Mouse (Mus musculus) stomach, embryonic 14.5 days (tissue): ENCODE results near the gene Btnl1. TPM values are rescaled to one million over a fixed set of nuclear protein-coding genes. Genes with fewer than 3 reads are reported as not detected.

Experiments
- ATAC-seq: fragments of 200-750 bp; cut with Nextera tagmentation; 2 replicates; pipeline ENCODE4 v1.8.0; 2017; ENCODE audit warnings: low read depth, moderate TSS enrichment; ENCODE audit not compliant: insufficient number of reproducible peaks, insufficient read depth, low FRiP score
- H3K27ac ChIP-seq: fragments of 300-500 bp; sonication (generic); 2 replicates; pipeline ENCODE4 v1.5.1; 2014; ENCODE audit warnings: mild to moderate bottlenecking, low read length, moderate library complexity, mixed read lengths
- H3K27me3 ChIP-seq: fragments of 300-500 bp; sonication (generic); 2 replicates; pipeline ENCODE4 v1.6.1; 2014; ENCODE audit warnings: low read length, control low read depth, mixed read lengths; ENCODE audit not compliant: control insufficient read depth, insufficient read depth
- H3K36me3 ChIP-seq: fragments of 300-500 bp; sonication (generic); 2 replicates; pipeline ENCODE4 v1.6.1; 2014; ENCODE audit warnings: mild to moderate bottlenecking, control low read depth, low read length, moderate library complexity, mixed read lengths; ENCODE audit not compliant: control insufficient read depth, insufficient read depth
- H3K4me1 ChIP-seq: fragments of 300-500 bp; sonication (generic); 2 replicates; pipeline ENCODE4 v1.6.1; 2014; ENCODE audit warnings: low read length, control low read depth, mixed read lengths; ENCODE audit not compliant: control insufficient read depth, insufficient read depth
- H3K4me2 ChIP-seq: fragments of 300-500 bp; sonication (generic); replicated peaks from 2 replicates; pipeline ENCODE4 v1.6.1; 2014; ENCODE audit warnings: low read depth, low read length, control low read depth
- H3K4me3 ChIP-seq: fragments of 300-500 bp; sonication (generic); 2 replicates; pipeline ENCODE4 v1.5.1; 2014; ENCODE audit warnings: low read depth, low read length, control low read depth
- H3K9ac ChIP-seq: fragments of 300-500 bp; sonication (generic); replicated peaks from 2 replicates; pipeline ENCODE4 v1.6.1; 2014; ENCODE audit warnings: low read depth, mild to moderate bottlenecking, control low read depth, low read length, moderate library complexity, mixed read lengths
- H3K9me3 ChIP-seq: fragments of 300-500 bp; sonication (generic); 2 replicates; pipeline ENCODE4 v1.6.1; 2016; ENCODE audit warnings: low read depth, low read length, control low read depth; ENCODE audit not compliant: control insufficient read depth
- WGBS: fragments of 180-500 bp; shearing (Covaris S2); extraction: QIAGEN DNeasy Blood & Tissue Kit; methylation state at CpG from one replicate; pipeline ENCODE4 v1.1.7; 2014; 5-methylcytosine and 5-hydroxymethylcytosine counted together
- polyA plus RNA-seq: library from polyadenylated mRNA; unstranded; fragments of >200 nt; fragmentation: Nextera tagmentation; extraction: Ambion mirVana; gene quantifications from 2 replicates; pipeline ENCODE4 v1.2.1, GENCODE M21; 2014

The Btnl1 gene
- polyA plus RNA-seq, 1 experiment from 2014 or later, result not detected

GRCm38 (mm10) chr17:34392321-34392720, 15.4 kb downstream of the Btnl1 start:
- no peaks in the 10 kb centered on the region for H3K36me3 ChIP-seq
- H3K27ac ChIP-seq, result no peak overlapping the region
- H3K4me1 ChIP-seq, result no peaks in the 10 kb centered on the region
- no peak overlapping the region for H3K9ac ChIP-seq
- ATAC-seq, result no peak; the same call in 1 of the 2 replicates
- peak overlapping the region; percentile 26 for H3K4me3 ChIP-seq
- peak overlapping the region; percentile 45 for H3K4me2 ChIP-seq
- no peaks in the 10 kb centered on the region for H3K27me3 ChIP-seq
- 2% methylated on average over 24 of the region's 24 CpGs for WGBS
- no peaks in the 10 kb centered on the region for H3K9me3 ChIP-seq

- no peak for ATAC-seq
- no peaks in the 10 kb centered on the region for H3K9me3 ChIP-seq
- WGBS, result 70% methylated on average over 5 of the region's 5 CpGs
- H3K36me3 ChIP-seq, result no peaks in the 10 kb centered on the region
- no peaks in the 10 kb centered on the region for H3K4me1 ChIP-seq
- H3K4me3 ChIP-seq, result no peak overlapping the region
- no peak overlapping the region for H3K27ac ChIP-seq
- H3K9ac ChIP-seq, result no peak overlapping the region
- H3K4me2 ChIP-seq, result no peak overlapping the region
- H3K27me3 ChIP-seq, result no peaks in the 10 kb centered on the region
Observed at GRCm38 (mm10) chr17:34397357-34397756, 20.4 kb downstream of the Btnl1 start.

GRCm38 (mm10) chr17:34398058-34398710, 21.3 kb downstream of the Btnl1 start:
- no peaks in the 10 kb centered on the region for H3K4me1 ChIP-seq
- H3K9ac ChIP-seq, result peak overlapping the region; percentile 45; the same call in 1 of the 2 replicates
- peak overlapping the region; percentile 69 for H3K4me2 ChIP-seq
- ATAC-seq, result peak; percentile 82; the same call in 1 of the 2 replicates
- H3K9me3 ChIP-seq, result no peaks in the 10 kb centered on the region
- peak overlapping the region; percentile 50 for H3K4me3 ChIP-seq
- 18% methylated on average over 9 of the region's 9 CpGs for WGBS
- no peaks in the 10 kb centered on the region for H3K36me3 ChIP-seq
- H3K27me3 ChIP-seq, result no peaks in the 10 kb centered on the region
- no peak overlapping the region; the same call in 1 of the 2 replicates for H3K27ac ChIP-seq

GRCm38 (mm10) chr17:34398711-34399393, 21.9 kb downstream of the Btnl1 start, which contains the start of gene BC051142:
Gene BC051142, plus strand, starts transcription at chr17:34398820.
- H3K4me2 ChIP-seq, result peak within 1 kb of the TSS; percentile 69
- H3K4me3 ChIP-seq, result peak within 1 kb of the TSS; percentile 50
- 6% methylated on average over 34 of the region's 34 CpGs for WGBS
- H3K36me3 ChIP-seq, result no peaks in the 10 kb centered on the region
- H3K9me3 ChIP-seq, result no peaks in the 10 kb centered on the region
- ATAC-seq, result peak; percentile 95
- no peaks in the 10 kb centered on the region for H3K27me3 ChIP-seq
- H3K27ac ChIP-seq, result peak within 1 kb of the TSS; percentile 78
- no peaks in the 10 kb centered on the region for H3K4me1 ChIP-seq
- H3K9ac ChIP-seq, result peak within 1 kb of the TSS; percentile 45

GRCm38 (mm10) chr17:34399394-34399715, 22.4 kb downstream of the Btnl1 start:
- peak overlapping the region; percentile 50; the same call in 1 of the 2 replicates for H3K4me3 ChIP-seq
- H3K4me2 ChIP-seq, result peak overlapping the region; percentile 69
- H3K9ac ChIP-seq, result no peak overlapping the region
- WGBS, result 53% methylated on average over 4 of the region's 4 CpGs
- ATAC-seq, result no peak
- no peaks in the 10 kb centered on the region for H3K9me3 ChIP-seq
- no peak overlapping the region for H3K27ac ChIP-seq
- no peaks in the 10 kb centered on the region for H3K27me3 ChIP-seq
- no peaks in the 10 kb centered on the region for H3K36me3 ChIP-seq
- no peaks in the 10 kb centered on the region for H3K4me1 ChIP-seq

GRCm38 (mm10) chr17:34411117-34411516, 34.2 kb downstream of the Btnl1 start:
- Histone ChIP-seq H3K27ac (no peak overlapping the region), H3K9me3 (no peaks in the 10 kb centered on the region), H3K36me3 (no peaks in the 10 kb centered on the region), H3K4me3 (no peak overlapping the region), H3K27me3 (no peaks in the 10 kb centered on the region), H3K4me1 (no peaks in the 10 kb centered on the region), H3K9ac (no peak overlapping the region), H3K4me2 (no peak overlapping the region)
- 23% methylated on average over 6 of the region's 6 CpGs for WGBS
- ATAC-seq, result no peak

GRCm38 (mm10) chr17:34420014-34420413, 43.1 kb downstream of the Btnl1 start:
- Histone ChIP-seq H3K4me3 (no peak overlapping the region), H3K9me3 (no peaks in the 10 kb centered on the region), H3K36me3 (no peaks in the 10 kb centered on the region), H3K27me3 (no peaks in the 10 kb centered on the region), H3K9ac (no peak overlapping the region), H3K27ac (no peak overlapping the region), H3K4me1 (no peaks in the 10 kb centered on the region), H3K4me2 (no peak overlapping the region)
- 74% methylated on average over 7 of the region's 7 CpGs for WGBS
- no peak for ATAC-seq

GRCm38 (mm10) chr17:34427597-34427996, 50.7 kb downstream of the Btnl1 start:
- Histone ChIP-seq H3K4me1 (no peaks in the 10 kb centered on the region), H3K27me3 (no peaks in the 10 kb centered on the region), H3K36me3 (no peaks in the 10 kb centered on the region), H3K4me3 (no peak overlapping the region), H3K27ac (no peak overlapping the region), H3K9ac (no peak overlapping the region), H3K9me3 (no peaks in the 10 kb centered on the region), H3K4me2 (no peak overlapping the region)
- no peak for ATAC-seq
